In the genomic region with DNA sequence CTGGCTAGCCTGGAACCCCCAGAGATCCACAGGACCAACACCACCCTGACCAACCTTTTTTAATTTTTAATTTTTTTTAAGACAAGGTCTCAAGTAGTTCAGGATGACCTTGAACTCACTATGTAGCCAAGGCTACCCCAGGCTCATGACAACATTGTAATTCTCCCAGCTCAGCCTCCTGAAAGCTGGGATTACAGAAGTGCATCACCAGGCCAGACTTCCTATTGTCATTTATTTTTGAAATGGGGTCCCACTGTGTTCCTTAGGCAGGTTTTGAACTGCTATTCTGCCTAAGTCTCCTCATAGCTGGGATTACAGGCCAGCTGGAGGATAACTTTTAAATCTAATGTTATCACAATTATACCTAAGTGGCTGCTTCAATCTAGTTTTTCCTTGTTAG, we compare ENCODE assay signal across 16 mouse cellular contexts. TPM values are rescaled to one million over a fixed set of nuclear protein-coding genes. Genes with fewer than 3 reads are reported as not detected.
DNase-seq lines count a peak whose midpoint lies in the region; ATAC-seq and TF ChIP-seq lines count a peak whose summit lies in the region.
"Had no signal": no experiment of that assay in that cellular context is flagged by ENCODE, and none has a peak within 500 bp of the region (broad histone marks: within the 10 kb centered on the region; RNA-seq: fewer than 3 reads in every experiment).

No protein-coding gene starts in this region.

- H3K9ac ChIP-seq in hindbrain, embryonic 14.5 days, result peak overlapping the region; percentile 60; the same call in 1 of the 2 replicates
- no peak overlapping the region for H3K9ac ChIP-seq in neural tube, embryonic 13.5 days
- no peak overlapping the region for H3K9ac ChIP-seq in limb, embryonic 13.5 days
- H3K9ac ChIP-seq: lung, embryonic 14.5 days had no signal

- H3K9me3 ChIP-seq in hindbrain, embryonic 14.5 days (ENCODE audit: control insufficient read depth, low read length), result no peaks in the 10 kb centered on the region
- no peaks in the 10 kb centered on the region for H3K9me3 ChIP-seq in hindbrain, embryonic 10.5 days
- H3K9me3 ChIP-seq in neural tube, embryonic 13.5 days, result no peaks in the 10 kb centered on the region
- H3K9me3 ChIP-seq in limb, embryonic 13.5 days, result no peaks in the 10 kb centered on the region
- H3K9me3 ChIP-seq: heart, embryonic 13.5 days had no signal

- H3K27ac ChIP-seq in hindbrain, embryonic 14.5 days, result no peak overlapping the region
- no peak overlapping the region for H3K27ac ChIP-seq in hindbrain, embryonic 10.5 days
- no peak overlapping the region for H3K27ac ChIP-seq in neural tube, embryonic 13.5 days (replicated peaks)
- H3K27ac ChIP-seq in limb, embryonic 13.5 days, result no peak overlapping the region
- 0 out of 2 replicates have a peak overlapping the region, but pooled peaks have one; percentile 85 for H3K27ac ChIP-seq in olfactory bulb, adult 2 months (ENCODE audit: insufficient read depth, low read depth, low read length)
- H3K27ac ChIP-seq: heart, embryonic 13.5 days had no signal

- H3K4me3 ChIP-seq in hindbrain, embryonic 14.5 days (replicated peaks; ENCODE audit: low read length), result peak overlapping the region; percentile 38; the same call in 1 of the 2 replicates
- H3K4me3 ChIP-seq in hindbrain, embryonic 10.5 days, result no peak overlapping the region
- no peak overlapping the region for H3K4me3 ChIP-seq in neural tube, embryonic 13.5 days
- no peak overlapping the region for H3K4me3 ChIP-seq in limb, embryonic 13.5 days
- H3K4me3 ChIP-seq in olfactory bulb, adult 2 months (ENCODE audit: insufficient read depth, low read depth, low read length), result no peak overlapping the region

- TF ChIP-seq POLR2A in olfactory bulb, adult 2 months (IDR thresholded peaks at IDR 0.05; ENCODE audit: insufficient read depth, low read depth, low read length), result no peak

- peak overlapping the region; percentile 52 for H3K4me2 ChIP-seq in hindbrain, embryonic 14.5 days (replicated peaks)
- peak overlapping the region; percentile 49; the same call in 1 of the 2 replicates for H3K4me2 ChIP-seq in neural tube, embryonic 13.5 days
- peak overlapping the region; percentile 58 for H3K4me2 ChIP-seq in limb, embryonic 13.5 days (replicated peaks)

- H3K4me1 ChIP-seq in hindbrain, embryonic 14.5 days (replicated peaks; ENCODE audit: control insufficient read depth, insufficient read depth, low read length), result peaks cover 15% of the 10 kb centered on the region; the same call in 1 of the 2 replicates
- H3K4me1 ChIP-seq in hindbrain, embryonic 10.5 days (replicated peaks), result peaks cover 31% of the 10 kb centered on the region
- H3K4me1 ChIP-seq in neural tube, embryonic 13.5 days (replicated peaks), result peaks cover 30% of the 10 kb centered on the region
- H3K4me1 ChIP-seq in limb, embryonic 13.5 days, result peaks cover 33% of the 10 kb centered on the region
- H3K4me1 ChIP-seq in olfactory bulb, adult 2 months (ENCODE audit: control insufficient read depth, insufficient read depth, low read length), result peaks cover 9% of the 10 kb centered on the region

- no peaks in the 10 kb centered on the region for H3K27me3 ChIP-seq in hindbrain, embryonic 14.5 days (ENCODE audit: control insufficient read depth, insufficient read depth, low read length)
- H3K27me3 ChIP-seq in hindbrain, embryonic 10.5 days (ENCODE audit: insufficient read depth, poor library complexity, severe bottlenecking), result peaks cover 31% of the 10 kb centered on the region
- H3K27me3 ChIP-seq in neural tube, embryonic 13.5 days, result peaks cover 14% of the 10 kb centered on the region
- no peaks in the 10 kb centered on the region for H3K27me3 ChIP-seq in limb, embryonic 13.5 days

- TF ChIP-seq CTCF in olfactory bulb, adult 2 months (IDR thresholded peaks at IDR 0.05; ENCODE audit: insufficient read depth, low read depth, low read length), result no peak

- no peak for ATAC-seq in hindbrain, embryonic 14.5 days (ENCODE audit: low FRiP score)
- no peak for ATAC-seq in neural tube, embryonic 13.5 days (ENCODE audit: low read depth)
- no peak for ATAC-seq in limb, embryonic 13.5 days (ENCODE audit: low FRiP score, low read depth)
- ATAC-seq in frontal cortex, adult (ENCODE audit: low TSS enrichment), result no peak

- no peak for DNase-seq in hindbrain, embryonic 14.5 days (ENCODE audit: low spot score)
- no peak for DNase-seq in hindbrain, embryonic 10.5 days (ENCODE audit: low spot score)
- DNase-seq in neural tube, embryonic 10.5 days (ENCODE audit: extremely low spot score, low spot score), result no peak
- no peak for DNase-seq in T-cell, adult 2 months (ENCODE audit: low spot score)
- DNase-seq: adrenal gland, adult 8-10 months; cerebellum, postnatal 14 days; gastrocnemius, postnatal 36 days; kidney, adult 8-10 months; lung, embryonic 14.5 days; spleen, adult 18-20 months; thymus, postnatal 4 days had no signal

- no peaks in the 10 kb centered on the region for H3K36me3 ChIP-seq in hindbrain, embryonic 14.5 days (replicated peaks; ENCODE audit: control insufficient read depth, insufficient read depth)
- no peaks in the 10 kb centered on the region for H3K36me3 ChIP-seq in hindbrain, embryonic 10.5 days
- no peaks in the 10 kb centered on the region for H3K36me3 ChIP-seq in neural tube, embryonic 13.5 days
- H3K36me3 ChIP-seq in limb, embryonic 13.5 days, result no peaks in the 10 kb centered on the region
- H3K36me3 ChIP-seq: heart, embryonic 13.5 days had no signal

RNA-seq across cellular contexts. Expression of gene Slc2a3, which starts 39.5 kb away (rescaled TPM):
- polyA plus RNA-seq in hindbrain, embryonic 14.5 days (2014; fragmentation: Nextera tagmentation; extraction: Ambion mirVana), result 40.1 and 51.6 TPM in 2 replicates
- polyA plus RNA-seq in hindbrain, embryonic 10.5 days (2016; fragmentation: Nextera tagmentation; extraction: Ambion mirVana), result 38.5 and 57.1 TPM in 2 replicates
- 22.5 and 27.5 TPM in 2 replicates for polyA plus RNA-seq in neural tube, embryonic 13.5 days (2015; fragmentation: Nextera tagmentation; extraction: Ambion mirVana)
- 72.7 and 83.0 TPM in 2 replicates for polyA plus RNA-seq in limb, embryonic 13.5 days (2015; fragmentation: Nextera tagmentation; extraction: Ambion mirVana)
- polyA plus RNA-seq in olfactory bulb, adult 2 months (2012; ENCODE audit: insufficient read depth, insufficient read length, low replicate concordance, missing spikeins), result not detected in 2 replicates

RNA-seq across cellular contexts. Expression of gene Nanog, which starts 54.6 kb away (rescaled TPM):
- 0.09 TPM in 1 of 2 replicates, not detected in the other for polyA plus RNA-seq in hindbrain, embryonic 14.5 days (2014; fragmentation: Nextera tagmentation; extraction: Ambion mirVana)
- 0.12 and 0.24 TPM in 2 replicates for polyA plus RNA-seq in hindbrain, embryonic 10.5 days (2016; fragmentation: Nextera tagmentation; extraction: Ambion mirVana)
- 0.15 TPM in 2 replicates for polyA plus RNA-seq in neural tube, embryonic 13.5 days (2015; fragmentation: Nextera tagmentation; extraction: Ambion mirVana)
- polyA plus RNA-seq in limb, embryonic 13.5 days (2015; fragmentation: Nextera tagmentation; extraction: Ambion mirVana), result 0.25 and 0.37 TPM in 2 replicates
- polyA plus RNA-seq in olfactory bulb, adult 2 months (2012; ENCODE audit: insufficient read depth, insufficient read length, low replicate concordance, missing spikeins), result not detected in 2 replicates

RNA-seq across cellular contexts. Expression of gene Foxj2, which starts 57.8 kb away (rescaled TPM):
- 9.5 and 11.0 TPM in 2 replicates for polyA plus RNA-seq in hindbrain, embryonic 14.5 days (2014; fragmentation: Nextera tagmentation; extraction: Ambion mirVana)
- polyA plus RNA-seq in hindbrain, embryonic 10.5 days (2016; fragmentation: Nextera tagmentation; extraction: Ambion mirVana), result 2.5 and 3.6 TPM in 2 replicates
- polyA plus RNA-seq in neural tube, embryonic 13.5 days (2015; fragmentation: Nextera tagmentation; extraction: Ambion mirVana), result 6.3 and 7.3 TPM in 2 replicates
- polyA plus RNA-seq in limb, embryonic 13.5 days (2015; fragmentation: Nextera tagmentation; extraction: Ambion mirVana), result 6.4 and 7.1 TPM in 2 replicates
- not detected in 2 replicates for polyA plus RNA-seq in olfactory bulb, adult 2 months (2012; ENCODE audit: insufficient read depth, insufficient read length, low replicate concordance, missing spikeins)
